Mouse (Mus musculus): ENCODE measurements around the gene Alox12. TPM values are rescaled to one million over a fixed set of nuclear protein-coding genes. Genes with fewer than 3 reads are reported as not detected.

Alox12 gene
- polyA plus RNA-seq, 1 experiment from 2014 or later, result 3.3 TPM

DNA sequence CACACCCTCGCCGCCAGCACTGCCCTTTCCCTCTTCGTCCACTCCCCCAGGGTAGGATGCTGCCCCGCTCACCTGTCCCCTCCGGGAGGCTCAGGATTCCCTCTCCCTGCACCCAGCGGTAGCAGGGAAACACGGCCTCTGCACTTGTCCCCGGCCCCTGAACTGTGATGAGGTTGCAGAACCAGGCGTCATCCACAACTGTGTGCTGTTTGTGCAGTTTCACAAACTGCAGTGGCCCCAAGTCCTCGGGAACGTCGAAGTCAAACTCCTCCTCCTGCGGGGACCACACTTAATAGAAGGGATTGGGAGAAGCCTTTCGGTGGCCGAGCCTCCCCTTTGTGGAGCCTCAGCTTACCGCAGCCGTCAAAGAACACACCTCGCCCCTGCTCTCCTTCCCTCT is 816 bp downstream of the Alox12 start:
- H3K4me3 ChIP-seq (ENCODE audit: low read depth, low read length), result peak overlapping the region; percentile 20; the same call in 1 of the 2 replicates
- peak overlapping the region; percentile 47; the same call in 1 of the 2 replicates for H3K4me2 ChIP-seq (ENCODE audit: low read depth, severe bottlenecking)
- no peak overlapping the region for H3K27ac ChIP-seq (replicated peaks; ENCODE audit: low read depth, low read length)
- no peaks in the 10 kb centered on the region for H3K36me3 ChIP-seq (ENCODE audit: control insufficient read depth, insufficient read depth, low read length)
- no peak for ATAC-seq (ENCODE audit: insufficient number of reproducible peaks, low FRiP score, low TSS enrichment, low read depth)
- DNase-seq (ENCODE audit: low spot score), result peak; percentile 31
- H3K4me1 ChIP-seq (ENCODE audit: control insufficient read depth, insufficient read depth, low read length), result no peaks in the 10 kb centered on the region
- no peaks in the 10 kb centered on the region for H3K9me3 ChIP-seq (ENCODE audit: control insufficient read depth, low read length)
- WGBS, result 8% methylated on average over 18 of the region's 18 CpGs
- H3K27me3 ChIP-seq (ENCODE audit: control insufficient read depth, insufficient read depth, low read length), result peaks cover 34% of the 10 kb centered on the region
- H3K9ac ChIP-seq (ENCODE audit: low read length), result no peak overlapping the region

GRCm38 (mm10) chr11:70251853-70252252 is 3.3 kb downstream of the Alox12 start:
- H3K9me3 ChIP-seq (ENCODE audit: control insufficient read depth, low read length), result no peaks in the 10 kb centered on the region
- H3K27me3 ChIP-seq (ENCODE audit: control insufficient read depth, insufficient read depth, low read length), result peaks cover 34% of the 10 kb centered on the region
- no peak for ATAC-seq (ENCODE audit: insufficient number of reproducible peaks, low FRiP score, low TSS enrichment, low read depth)
- no peak for DNase-seq (ENCODE audit: low spot score)
- no peak overlapping the region for H3K9ac ChIP-seq (ENCODE audit: low read length)
- H3K4me1 ChIP-seq (ENCODE audit: control insufficient read depth, insufficient read depth, low read length), result no peaks in the 10 kb centered on the region
- H3K4me3 ChIP-seq (ENCODE audit: low read depth, low read length), result no peak overlapping the region
- 78% methylated on average over 8 of the region's 8 CpGs for WGBS
- H3K36me3 ChIP-seq (ENCODE audit: control insufficient read depth, insufficient read depth, low read length), result no peaks in the 10 kb centered on the region
- H3K27ac ChIP-seq (replicated peaks; ENCODE audit: low read depth, low read length), result no peak overlapping the region
- no peak overlapping the region for H3K4me2 ChIP-seq (ENCODE audit: low read depth, severe bottlenecking)

DNA sequence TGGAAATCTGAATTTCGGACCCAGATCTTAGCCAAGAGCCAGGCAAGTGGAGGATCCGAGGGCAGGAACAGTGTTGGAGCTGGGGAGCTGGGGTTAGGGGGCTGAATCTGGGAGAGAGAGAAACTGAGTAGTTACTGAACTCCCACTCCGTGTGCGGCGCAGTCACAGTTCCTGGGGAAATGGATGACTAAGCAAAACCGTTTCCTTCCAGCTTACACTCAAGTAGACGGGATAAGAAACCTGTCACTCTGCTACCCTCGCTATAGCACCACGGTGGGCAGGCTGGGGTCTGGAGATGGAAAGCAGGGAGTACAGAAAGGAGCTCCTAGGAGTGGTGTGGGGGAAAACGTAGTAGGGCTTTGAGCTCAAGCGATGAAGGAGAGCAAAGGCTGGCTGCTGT is 5.0 kb downstream of the Alox12 start:
- 75% methylated on average over 11 of the region's 11 CpGs for WGBS
- H3K27ac ChIP-seq (replicated peaks; ENCODE audit: low read depth, low read length), result no peak overlapping the region
- DNase-seq (ENCODE audit: low spot score) (no peak), ATAC-seq (ENCODE audit: insufficient number of reproducible peaks, low FRiP score, low TSS enrichment, low read depth) (no peak)
- peaks cover 30% of the 10 kb centered on the region for H3K27me3 ChIP-seq (ENCODE audit: control insufficient read depth, insufficient read depth, low read length)
- no peaks in the 10 kb centered on the region for H3K9me3 ChIP-seq (ENCODE audit: control insufficient read depth, low read length)
- H3K36me3 ChIP-seq (ENCODE audit: control insufficient read depth, insufficient read depth, low read length), result no peaks in the 10 kb centered on the region
- H3K4me3 ChIP-seq (ENCODE audit: low read depth, low read length), result no peak overlapping the region
- no peak overlapping the region for H3K9ac ChIP-seq (ENCODE audit: low read length)
- no peak overlapping the region for H3K4me2 ChIP-seq (ENCODE audit: low read depth, severe bottlenecking)
- no peaks in the 10 kb centered on the region for H3K4me1 ChIP-seq (ENCODE audit: control insufficient read depth, insufficient read depth, low read length)

DNA sequence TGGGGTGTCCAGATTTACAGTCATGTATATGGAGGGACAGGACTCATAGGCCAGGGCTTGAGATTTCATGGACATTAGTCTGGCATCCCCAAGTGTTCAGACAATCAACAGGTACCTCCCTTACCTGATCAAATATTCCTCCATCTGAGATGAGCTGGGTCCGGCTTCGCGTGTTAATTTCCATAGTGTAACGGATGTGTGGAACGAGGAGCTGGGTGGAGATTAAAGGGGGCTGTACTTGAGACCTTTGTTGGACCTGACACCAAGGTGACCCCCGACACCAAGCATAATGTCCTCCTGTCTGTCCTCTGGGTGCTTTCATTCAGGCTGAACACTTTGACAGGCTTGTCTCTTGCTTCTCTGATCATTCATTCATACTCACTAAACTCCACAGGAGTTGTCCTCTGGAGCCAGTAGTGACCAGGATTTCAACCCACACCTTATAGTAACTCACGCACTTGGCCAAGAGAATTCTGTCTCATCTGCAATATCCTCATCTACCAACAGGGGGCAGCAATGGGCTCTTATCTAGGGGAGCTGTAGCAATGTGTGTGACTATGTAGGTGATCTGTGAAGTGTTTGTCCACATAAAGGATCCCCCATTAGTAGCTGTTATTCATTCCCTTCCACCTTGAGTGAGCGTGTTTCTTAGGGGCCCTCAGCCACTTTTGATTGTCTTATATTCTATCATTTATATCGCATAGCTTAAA is 7.9 kb downstream of the Alox12 start:
- H3K4me1 ChIP-seq (ENCODE audit: control insufficient read depth, insufficient read depth, low read length), result no peaks in the 10 kb centered on the region
- no peak for ATAC-seq (ENCODE audit: insufficient number of reproducible peaks, low FRiP score, low TSS enrichment, low read depth)
- peak; percentile 78 for DNase-seq (ENCODE audit: low spot score)
- H3K9ac ChIP-seq (ENCODE audit: low read length), result no peak overlapping the region
- H3K36me3 ChIP-seq (ENCODE audit: control insufficient read depth, insufficient read depth, low read length), result no peaks in the 10 kb centered on the region
- no peaks in the 10 kb centered on the region for H3K9me3 ChIP-seq (ENCODE audit: control insufficient read depth, low read length)
- no peak overlapping the region for H3K27ac ChIP-seq (replicated peaks; ENCODE audit: low read depth, low read length)
- H3K27me3 ChIP-seq (ENCODE audit: control insufficient read depth, insufficient read depth, low read length), result peaks cover 3% of the 10 kb centered on the region; the same call in 1 of the 2 replicates
- no peak overlapping the region for H3K4me2 ChIP-seq (ENCODE audit: low read depth, severe bottlenecking)
- WGBS, result 50% methylated on average over 9 of the region's 9 CpGs
- no peak overlapping the region for H3K4me3 ChIP-seq (ENCODE audit: low read depth, low read length)

- H3K9me3 ChIP-seq (ENCODE audit: control insufficient read depth, low read length), result no peaks in the 10 kb centered on the region
- DNase-seq (ENCODE audit: low spot score), result no peak
Measured at GRCm38 (mm10) chr11:70242591-70242990, 12.6 kb downstream of the Alox12 start.

DNA sequence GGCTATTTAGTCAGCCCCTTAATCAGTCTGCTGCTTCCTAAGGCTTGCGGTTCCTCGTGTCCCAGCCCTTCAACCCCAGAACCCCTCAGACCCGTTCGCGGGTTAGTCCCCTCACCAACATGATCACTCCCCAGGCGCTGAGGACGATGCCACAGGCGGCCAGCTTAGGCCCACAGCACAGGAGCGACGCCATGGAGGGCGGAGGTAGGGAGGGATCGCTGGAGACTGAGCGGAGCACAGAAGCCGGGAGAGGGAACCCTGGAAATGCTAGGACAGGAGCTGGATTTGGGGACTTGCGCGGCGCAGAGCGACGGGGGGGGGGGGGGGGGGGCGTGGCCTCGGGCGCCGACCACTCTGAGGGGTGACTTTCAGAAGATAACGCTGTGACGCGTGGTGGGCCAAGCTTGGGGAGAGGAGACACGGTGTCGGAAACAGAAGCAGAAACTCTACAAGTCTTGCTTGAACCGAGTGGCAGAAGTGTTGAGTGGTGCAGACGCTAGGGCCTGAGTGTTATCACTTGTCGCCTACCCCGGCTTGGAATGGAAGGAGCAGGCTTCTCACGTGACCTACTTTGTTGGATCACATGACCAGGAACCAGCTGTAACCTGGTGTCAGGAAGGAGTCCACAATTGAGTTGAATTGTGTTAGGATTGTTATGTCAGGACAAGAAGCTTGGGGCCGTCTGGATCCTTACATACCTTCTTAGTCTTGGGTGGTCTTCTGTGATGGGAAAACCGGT is 15.4 kb downstream of the Alox12 start, which contains the start of the genes Gm21988 and Rnasek:
Gene Gm21988, minus strand, starts transcription at position 290 of the 739 bp plus-strand sequence.
Gene Rnasek, minus strand, starts transcription at position 302 of the 739 bp plus-strand sequence.
- DNase-seq (ENCODE audit: low spot score), result peak; percentile 88
- H3K36me3 ChIP-seq (ENCODE audit: control insufficient read depth, insufficient read depth, low read length), result peaks cover 3% of the 10 kb centered on the region; the same call in 1 of the 2 replicates
- ATAC-seq (ENCODE audit: insufficient number of reproducible peaks, low FRiP score, low TSS enrichment, low read depth), result peak; percentile 31; the same call in 1 of the 2 replicates
- H3K9me3 ChIP-seq (ENCODE audit: control insufficient read depth, low read length), result no peaks in the 10 kb centered on the region
- H3K27ac ChIP-seq (replicated peaks; ENCODE audit: low read depth, low read length), result peak within 1 kb of the TSS; percentile 75
- peak within 1 kb of the TSS; percentile 84 for H3K9ac ChIP-seq (ENCODE audit: low read length)
- H3K27me3 ChIP-seq (ENCODE audit: control insufficient read depth, insufficient read depth, low read length), result no peaks in the 10 kb centered on the region
- 0% methylated on average over 29 of the region's 35 CpGs for WGBS
- H3K4me1 ChIP-seq (ENCODE audit: control insufficient read depth, insufficient read depth, low read length), result peaks cover 13% of the 10 kb centered on the region
- peak within 1 kb of the TSS; percentile 93 for H3K4me2 ChIP-seq (ENCODE audit: low read depth, severe bottlenecking)
- H3K4me3 ChIP-seq (ENCODE audit: low read depth, low read length), result peak within 1 kb of the TSS; percentile 89

More at GRCm38 (mm10) chr11:70242591-70242990, 12.6 kb downstream of the Alox12 start:
- Histone ChIP-seq H3K4me3 (ENCODE audit: low read depth, low read length) (no peak overlapping the region), H3K27ac (replicated peaks; ENCODE audit: low read depth, low read length) (no peak overlapping the region), H3K27me3 (ENCODE audit: control insufficient read depth, insufficient read depth, low read length) (no peaks in the 10 kb centered on the region), H3K9ac (ENCODE audit: low read length) (no peak overlapping the region), H3K4me2 (ENCODE audit: low read depth, severe bottlenecking) (no peak overlapping the region), H3K4me1 (ENCODE audit: control insufficient read depth, insufficient read depth, low read length) (peaks cover 6% of the 10 kb centered on the region), H3K36me3 (ENCODE audit: control insufficient read depth, insufficient read depth, low read length) (no peaks in the 10 kb centered on the region)
- ATAC-seq (ENCODE audit: insufficient number of reproducible peaks, low FRiP score, low TSS enrichment, low read depth), result no peak
- WGBS, result 68% methylated on average over 11 of the region's 11 CpGs

GRCm38 (mm10) chr11:70238591-70239440 is 16.3 kb downstream of the Alox12 start:
- H3K27me3 ChIP-seq (ENCODE audit: control insufficient read depth, insufficient read depth, low read length), result no peaks in the 10 kb centered on the region
- peak overlapping the region; percentile 89 for H3K4me3 ChIP-seq (ENCODE audit: low read depth, low read length)
- peaks cover 7% of the 10 kb centered on the region; the same call in 1 of the 2 replicates for H3K36me3 ChIP-seq (ENCODE audit: control insufficient read depth, insufficient read depth, low read length)
- DNase-seq (ENCODE audit: low spot score) (no peak), ATAC-seq (ENCODE audit: insufficient number of reproducible peaks, low FRiP score, low TSS enrichment, low read depth) (no peak)
- 13% methylated on average over 23 of the region's 23 CpGs for WGBS
- peak overlapping the region; percentile 93 for H3K4me2 ChIP-seq (ENCODE audit: low read depth, severe bottlenecking)
- 0 out of 2 replicates have a peak overlapping the region, but pooled peaks have one; percentile 77 for H3K27ac ChIP-seq (replicated peaks; ENCODE audit: low read depth, low read length)
- no peaks in the 10 kb centered on the region for H3K9me3 ChIP-seq (ENCODE audit: control insufficient read depth, low read length)
- H3K4me1 ChIP-seq (ENCODE audit: control insufficient read depth, insufficient read depth, low read length), result peaks cover 13% of the 10 kb centered on the region
- H3K9ac ChIP-seq (ENCODE audit: low read length), result peak overlapping the region; percentile 84

Data from limb, embryonic 11.5 days (tissue).